Mouse (Mus musculus): ENCODE data around the gene Ppil4. TPM values are rescaled to one million over a fixed set of nuclear protein-coding genes. Genes with fewer than 3 reads are reported as not detected.
"Not testable (repeated sequence)": the region's sequence is repeated elsewhere in the genome, so short reads cannot be mapped to it uniquely, and the experiment has no call there.

Ppil4 gene
- 22.3 and 23.1 TPM in 2 replicates for polyA plus RNA-seq (2012; rRNA removed)

DNA sequence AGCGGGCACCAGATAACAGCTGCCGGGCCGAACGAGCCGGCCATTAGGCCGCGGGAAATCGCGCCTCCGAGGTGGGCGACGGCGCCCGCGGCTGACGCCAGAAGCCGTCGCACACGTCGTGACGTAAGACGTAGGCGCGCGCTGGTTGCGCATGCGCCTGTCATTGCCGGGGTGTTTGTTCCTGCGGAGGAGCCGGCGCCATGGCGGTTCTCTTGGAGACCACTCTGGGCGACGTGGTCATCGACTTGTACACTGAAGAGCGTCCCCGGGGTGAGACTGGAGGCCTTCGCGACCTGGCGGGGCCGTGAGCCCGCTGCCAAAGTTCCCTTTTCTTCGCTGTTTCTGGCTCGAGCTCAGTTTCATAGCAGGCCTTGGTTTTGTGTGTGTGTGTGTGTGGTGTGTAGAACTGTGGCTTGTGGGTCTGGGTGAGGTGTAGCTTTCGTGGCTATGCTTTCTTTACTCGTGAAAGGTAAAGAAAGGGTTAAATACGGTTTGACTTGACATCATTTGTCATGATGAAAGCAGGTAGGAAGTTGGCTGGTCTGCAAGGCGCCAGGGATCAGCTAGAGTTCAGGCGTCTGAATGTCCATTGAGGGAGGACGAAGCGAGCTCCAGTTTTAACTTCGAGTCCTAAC lies at the start of gene Ppil4, which contains the start of gene Ginm1:
Ppil4 (plus strand) TSS at position 141 of the 635 bp plus-strand sequence.
Ginm1 (minus strand) TSS at position 74 of the 635 bp plus-strand sequence.
- H3K4me3 ChIP-seq (replicated peaks; ENCODE audit: insufficient read depth, low read depth, low read length), result peak within 1 kb of the TSS; percentile 96
- under 1% methylated on average over 52 of the region's 52 CpGs for WGBS
- peak; percentile 90 to 91 for DNase-seq
- no peak for TF ChIP-seq CTCF (IDR thresholded peaks at IDR 0.05; ENCODE audit: borderline replicate concordance, insufficient read depth, low read depth, low read length)
- peak; percentile 98 for TF ChIP-seq POLR2A (IDR thresholded peaks at IDR 0.05; ENCODE audit: borderline replicate concordance, insufficient read depth, low read length)
- H3K27me3 ChIP-seq (ENCODE audit: control insufficient read depth, insufficient read depth, low read length), result no peaks in the 10 kb centered on the region
- H3K27ac ChIP-seq (ENCODE audit: insufficient read depth, low read length), result peak within 1 kb of the TSS; percentile 69
- peaks cover 3% of the 10 kb centered on the region for H3K4me1 ChIP-seq (ENCODE audit: control insufficient read depth, insufficient read depth, low read length)

GRCm38 (mm10) chr10:7745528-7745927 lies 47.2 kb upstream of the Ppil4 start:
- H3K27me3 ChIP-seq (ENCODE audit: control insufficient read depth, insufficient read depth, low read length); H3K4me1 ChIP-seq (ENCODE audit: control insufficient read depth, insufficient read depth, low read length); H3K27ac ChIP-seq (ENCODE audit: insufficient read depth, low read length); H3K4me3 ChIP-seq (replicated peaks; ENCODE audit: insufficient read depth, low read depth, low read length); DNase-seq: not testable (repeated sequence)
- 94% methylated on average over 6 of the region's 6 CpGs for WGBS

DNA sequence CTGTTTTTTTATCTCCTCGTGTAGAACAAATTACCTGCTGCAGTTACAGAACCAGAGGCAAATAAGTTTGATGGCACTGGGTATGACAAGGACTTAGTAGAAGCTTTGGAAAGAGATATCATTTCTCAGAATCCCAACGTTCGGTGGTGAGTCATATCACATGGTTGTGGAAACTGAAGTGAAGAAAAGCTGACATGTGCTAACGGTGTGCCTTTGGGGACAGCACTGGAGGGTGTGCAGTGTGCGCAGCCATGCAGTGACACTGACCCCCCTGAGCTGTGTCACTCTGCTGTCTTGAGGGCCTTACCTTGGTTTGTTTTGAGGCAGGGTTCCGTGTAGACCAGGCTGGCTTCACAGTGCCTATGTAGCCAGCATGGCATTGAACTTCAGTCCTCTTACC lies 43.9 kb upstream of the Ppil4 start:
- 88% methylated on average over 6 of the region's 6 CpGs for WGBS
- Histone ChIP-seq H3K27me3 (ENCODE audit: control insufficient read depth, insufficient read depth, low read length) (no peaks in the 10 kb centered on the region), H3K4me1 (ENCODE audit: control insufficient read depth, insufficient read depth, low read length) (no peaks in the 10 kb centered on the region), H3K4me3 (replicated peaks; ENCODE audit: insufficient read depth, low read depth, low read length) (no peak overlapping the region), H3K27ac (ENCODE audit: insufficient read depth, low read length) (no peak overlapping the region)
- DNase-seq, result no peak
- TF ChIP-seq POLR2A (IDR thresholded peaks at IDR 0.05; ENCODE audit: borderline replicate concordance, insufficient read depth, low read length) (no peak), CTCF (IDR thresholded peaks at IDR 0.05; ENCODE audit: borderline replicate concordance, insufficient read depth, low read depth, low read length) (no peak)

DNA sequence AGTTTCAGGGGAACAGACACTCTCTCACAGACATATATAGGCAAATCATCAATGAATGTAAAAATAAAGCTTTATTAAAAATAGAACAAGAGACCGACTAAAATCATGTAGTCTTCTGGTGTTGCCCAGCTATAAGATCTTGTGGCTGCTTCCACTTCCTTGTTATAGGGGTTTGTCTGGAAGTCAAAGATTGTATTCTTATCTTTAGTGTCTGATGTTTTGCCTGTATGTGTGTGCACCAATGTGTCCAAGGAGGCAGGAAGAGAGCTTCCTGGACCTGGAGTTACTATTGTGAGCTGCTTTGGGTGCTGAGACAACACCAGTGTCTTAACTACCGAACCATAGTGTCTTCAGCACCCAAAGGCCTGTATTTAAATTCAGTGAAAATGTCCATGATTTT lies 35.1 kb upstream of the Ppil4 start:
- Histone ChIP-seq H3K4me3 (replicated peaks; ENCODE audit: insufficient read depth, low read depth, low read length) (no peak overlapping the region), H3K27ac (ENCODE audit: insufficient read depth, low read length) (no peak overlapping the region), H3K4me1 (ENCODE audit: control insufficient read depth, insufficient read depth, low read length) (no peaks in the 10 kb centered on the region), H3K27me3 (ENCODE audit: control insufficient read depth, insufficient read depth, low read length) (no peaks in the 10 kb centered on the region; the same call in 1 of the 2 replicates)
- WGBS, result 92% methylated on average over 2 of the region's 2 CpGs
- no peak for TF ChIP-seq CTCF (IDR thresholded peaks at IDR 0.05; ENCODE audit: borderline replicate concordance, insufficient read depth, low read depth, low read length)
- TF ChIP-seq POLR2A (IDR thresholded peaks at IDR 0.05; ENCODE audit: borderline replicate concordance, insufficient read depth, low read length), result no peak
- DNase-seq, result no peak

DNA sequence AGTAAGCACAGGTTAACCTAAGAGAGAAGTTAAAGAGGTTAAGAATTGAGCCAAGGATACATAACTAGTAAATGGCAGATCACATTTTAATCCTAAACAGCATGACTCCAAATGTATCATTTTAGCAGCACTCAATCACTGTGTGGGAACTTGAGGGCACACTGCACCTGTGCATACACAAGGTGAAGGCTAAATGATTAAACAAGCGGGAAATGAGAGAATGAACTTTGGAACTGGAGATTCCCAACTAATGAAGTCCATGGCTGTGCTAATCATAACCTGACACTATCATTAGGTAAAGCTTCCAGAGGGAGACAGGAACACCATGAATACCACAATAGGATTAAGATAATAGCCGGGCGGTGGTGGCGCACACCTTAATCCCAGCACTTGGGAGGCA lies 20.3 kb upstream of the Ppil4 start:
- no peak overlapping the region for H3K4me3 ChIP-seq (replicated peaks; ENCODE audit: insufficient read depth, low read depth, low read length)
- H3K27ac ChIP-seq (ENCODE audit: insufficient read depth, low read length), result no peak overlapping the region
- H3K27me3 ChIP-seq (ENCODE audit: control insufficient read depth, insufficient read depth, low read length), result no peaks in the 10 kb centered on the region
- DNase-seq, result no peak
- WGBS, result 96% methylated on average over 4 of the region's 4 CpGs
- no peaks in the 10 kb centered on the region for H3K4me1 ChIP-seq (ENCODE audit: control insufficient read depth, insufficient read depth, low read length)
- no peak for TF ChIP-seq POLR2A (IDR thresholded peaks at IDR 0.05; ENCODE audit: borderline replicate concordance, insufficient read depth, low read length)
- TF ChIP-seq CTCF (IDR thresholded peaks at IDR 0.05; ENCODE audit: borderline replicate concordance, insufficient read depth, low read depth, low read length), result no peak

DNA sequence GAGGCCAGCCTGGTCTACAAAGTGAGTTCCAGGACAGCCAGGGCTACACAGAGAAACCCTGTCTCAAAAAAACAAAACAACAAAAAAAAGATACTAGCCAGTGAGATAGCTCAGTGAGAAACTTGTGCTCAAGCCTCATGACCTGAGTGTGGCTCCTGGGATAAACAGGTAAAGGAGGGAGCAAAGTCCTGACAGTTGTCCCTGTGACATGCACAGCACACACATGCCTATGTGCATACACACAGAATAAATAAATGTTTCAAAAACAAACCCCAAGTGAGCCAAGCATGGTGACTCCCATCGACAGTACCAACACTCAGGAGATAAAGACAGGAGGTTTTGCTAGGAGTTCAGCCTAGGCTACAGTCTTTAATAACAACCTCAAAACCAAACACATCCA lies 19.9 kb upstream of the Ppil4 start:
- TF ChIP-seq POLR2A (IDR thresholded peaks at IDR 0.05; ENCODE audit: borderline replicate concordance, insufficient read depth, low read length) (no peak), CTCF (IDR thresholded peaks at IDR 0.05; ENCODE audit: borderline replicate concordance, insufficient read depth, low read depth, low read length) (no peak)
- DNase-seq, result no peak
- Histone ChIP-seq H3K4me3 (replicated peaks; ENCODE audit: insufficient read depth, low read depth, low read length) (no peak overlapping the region), H3K27ac (ENCODE audit: insufficient read depth, low read length) (no peak overlapping the region), H3K4me1 (ENCODE audit: control insufficient read depth, insufficient read depth, low read length) (no peaks in the 10 kb centered on the region), H3K27me3 (ENCODE audit: control insufficient read depth, insufficient read depth, low read length) (no peaks in the 10 kb centered on the region)
- WGBS, result 88% methylated on average over 1 of the region's 1 CpGs

- no peak overlapping the region for H3K4me3 ChIP-seq (replicated peaks; ENCODE audit: insufficient read depth, low read depth, low read length)
- DNase-seq, result no peak
- H3K4me1 ChIP-seq (ENCODE audit: control insufficient read depth, insufficient read depth, low read length), result no peaks in the 10 kb centered on the region
- 86% methylated on average over 8 of the region's 8 CpGs for WGBS
- H3K27me3 ChIP-seq (ENCODE audit: control insufficient read depth, insufficient read depth, low read length), result no peaks in the 10 kb centered on the region
- TF ChIP-seq POLR2A (IDR thresholded peaks at IDR 0.05; ENCODE audit: borderline replicate concordance, insufficient read depth, low read length) (no peak), CTCF (IDR thresholded peaks at IDR 0.05; ENCODE audit: borderline replicate concordance, insufficient read depth, low read depth, low read length) (no peak)
- H3K27ac ChIP-seq (ENCODE audit: insufficient read depth, low read length), result no peak overlapping the region
Measured at GRCm38 (mm10) chr10:7775421-7775820, 17.3 kb upstream of the Ppil4 start.

- WGBS, result 87% methylated on average over 3 of the region's 3 CpGs
- Histone ChIP-seq H3K4me3 (replicated peaks; ENCODE audit: insufficient read depth, low read depth, low read length) (no peak overlapping the region), H3K27ac (ENCODE audit: insufficient read depth, low read length) (no peak overlapping the region), H3K27me3 (ENCODE audit: control insufficient read depth, insufficient read depth, low read length) (no peaks in the 10 kb centered on the region), H3K4me1 (ENCODE audit: control insufficient read depth, insufficient read depth, low read length) (no peaks in the 10 kb centered on the region)
- peak; percentile 15 for DNase-seq
- TF ChIP-seq POLR2A (IDR thresholded peaks at IDR 0.05; ENCODE audit: borderline replicate concordance, insufficient read depth, low read length), result no peak
- TF ChIP-seq CTCF (IDR thresholded peaks at IDR 0.05; ENCODE audit: borderline replicate concordance, insufficient read depth, low read depth, low read length), result no peak
Measured at GRCm38 (mm10) chr10:7778361-7778760, 14.3 kb upstream of the Ppil4 start.

All from cerebellum, adult 2 months (tissue).